In genomic region chr12:39634337-39634736, GRCm38 (mm10) we compare ENCODE assay signal across 24 mouse cellular contexts.
"Had no signal": no experiment of that assay in that cellular context is flagged by ENCODE, and none has a peak within 500 bp of the region (broad histone marks: within the 10 kb centered on the region; RNA-seq: fewer than 3 reads in every experiment).

No protein-coding gene starts in this region.

- DNase-seq: gastrocnemius, postnatal 14 days; gastrocnemius, postnatal 36 days; heart, adult 11 months; heart, adult 2 months; heart, postnatal 14 days; heart, postnatal 36 days; kidney, adult 11 months; kidney, adult 2 months; kidney, adult 9 months; kidney, postnatal 14 days; kidney, postnatal 36 days; layer of hippocampus, adult 9-11 months; layer of hippocampus, postnatal 36 days; left cerebral cortex, postnatal 4 days had no signal

- H3K27me3 ChIP-seq: heart, embryonic 13.5 days; heart, embryonic 15.5 days; hindbrain, embryonic 13.5 days; hindbrain, embryonic 15.5 days; kidney, embryonic 15.5 days; limb, embryonic 13.5 days; limb, embryonic 15.5 days had no signal

- H3K9ac ChIP-seq: heart, embryonic 13.5 days; heart, embryonic 15.5 days; hindbrain, embryonic 13.5 days; hindbrain, embryonic 15.5 days; kidney, embryonic 15.5 days; limb, embryonic 13.5 days; limb, embryonic 15.5 days had no signal

- H3K27ac ChIP-seq: heart, adult 2 months; heart, embryonic 13.5 days; heart, embryonic 15.5 days; hindbrain, embryonic 13.5 days; hindbrain, embryonic 15.5 days; hindbrain, postnatal 0 days; kidney, embryonic 15.5 days; kidney, postnatal 0 days; limb, embryonic 13.5 days; limb, embryonic 15.5 days had no signal

- H3K4me2 ChIP-seq: heart, embryonic 11.5 days; heart, embryonic 13.5 days; heart, embryonic 15.5 days; hindbrain, embryonic 13.5 days; hindbrain, embryonic 15.5 days; kidney, embryonic 15.5 days; limb, embryonic 13.5 days; limb, embryonic 15.5 days had no signal

- H3K4me1 ChIP-seq: heart, embryonic 13.5 days; heart, embryonic 15.5 days; hindbrain, embryonic 13.5 days; hindbrain, embryonic 15.5 days; kidney, embryonic 15.5 days; limb, embryonic 13.5 days; limb, embryonic 15.5 days had no signal

- H3K4me3 ChIP-seq: heart, adult 2 months; heart, embryonic 13.5 days; heart, embryonic 15.5 days; hindbrain, embryonic 13.5 days; hindbrain, embryonic 15.5 days; kidney, embryonic 15.5 days; limb, embryonic 13.5 days; limb, embryonic 15.5 days had no signal

- H3K36me3 ChIP-seq: heart, embryonic 13.5 days; heart, embryonic 15.5 days; hindbrain, embryonic 13.5 days; hindbrain, embryonic 15.5 days; kidney, embryonic 15.5 days; limb, embryonic 13.5 days; limb, embryonic 15.5 days had no signal

- H3K9me3 ChIP-seq: heart, embryonic 13.5 days; heart, embryonic 15.5 days; hindbrain, embryonic 13.5 days; hindbrain, embryonic 15.5 days; kidney, embryonic 15.5 days; limb, embryonic 13.5 days; limb, embryonic 15.5 days had no signal
